ENCODE assay signal across 29 mouse cellular contexts in the genomic region with DNA sequence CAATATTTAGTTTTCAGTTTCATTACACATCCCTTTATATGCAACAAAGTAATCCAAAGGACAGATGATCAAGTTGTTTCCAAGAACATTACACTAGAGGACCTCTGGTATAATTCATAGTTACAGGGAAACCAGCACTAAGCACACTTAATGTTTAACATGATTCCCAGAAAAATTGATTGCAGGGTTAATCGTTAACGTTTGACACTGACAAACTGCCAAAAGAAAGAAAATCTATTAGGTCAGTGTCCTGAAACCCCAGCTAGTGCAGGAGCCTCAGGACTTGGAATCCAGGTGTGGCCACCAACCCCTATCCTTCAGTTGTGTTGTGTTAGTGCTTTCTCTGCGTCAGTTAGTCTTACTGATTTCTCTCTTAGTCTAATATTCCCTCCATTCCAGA. TPM values are rescaled to one million over a fixed set of nuclear protein-coding genes. Genes with fewer than 3 reads are reported as not detected.
A peak's percentile ranks its signal among the peaks of the same experiment; 100 is the strongest.
DNase-seq lines count a peak whose midpoint lies in the region; ATAC-seq and TF ChIP-seq lines count a peak whose summit lies in the region.
"Had no signal": no experiment of that assay in that cellular context is flagged by ENCODE, and none has a peak within 500 bp of the region (broad histone marks: within the 10 kb centered on the region; RNA-seq: fewer than 3 reads in every experiment).

No protein-coding gene starts in this region.

- no peaks in the 10 kb centered on the region for H3K9me3 ChIP-seq in liver, embryonic 11.5 days (ENCODE audit: control insufficient read depth, low read length)
- H3K9me3 ChIP-seq in stomach, embryonic 15.5 days, result no peaks in the 10 kb centered on the region
- no peaks in the 10 kb centered on the region for H3K9me3 ChIP-seq in forebrain, embryonic 13.5 days (replicated peaks)
- H3K9me3 ChIP-seq: forebrain, embryonic 10.5 days; hindbrain, embryonic 15.5 days; limb, embryonic 10.5 days; liver, embryonic 13.5 days; neural tube, embryonic 15.5 days had no signal

- H3K4me2 ChIP-seq in liver, embryonic 11.5 days, result no peak overlapping the region
- no peak overlapping the region for H3K4me2 ChIP-seq in stomach, embryonic 15.5 days
- no peak overlapping the region for H3K4me2 ChIP-seq in forebrain, embryonic 13.5 days
- H3K4me2 ChIP-seq: heart, embryonic 11.5 days; hindbrain, embryonic 15.5 days; liver, embryonic 13.5 days; midbrain, embryonic 11.5 days; neural tube, embryonic 15.5 days had no signal

- H3K36me3 ChIP-seq in liver, adult 2 months (ENCODE audit: control insufficient read depth, insufficient read depth, low read length), result peaks cover 38% of the 10 kb centered on the region
- peaks cover 6% of the 10 kb centered on the region; the same call in 1 of the 2 replicates for H3K36me3 ChIP-seq in liver, embryonic 11.5 days (ENCODE audit: control insufficient read depth, insufficient read depth, low read length)
- peaks cover 5% of the 10 kb centered on the region for H3K36me3 ChIP-seq in kidney, adult 2 months (ENCODE audit: control insufficient read depth, insufficient read depth, low read length)
- no peaks in the 10 kb centered on the region; the same call in 1 of the 2 replicates for H3K36me3 ChIP-seq in stomach, embryonic 15.5 days
- no peaks in the 10 kb centered on the region for H3K36me3 ChIP-seq in forebrain, embryonic 13.5 days (ENCODE audit: poor library complexity, severe bottlenecking)
- H3K36me3 ChIP-seq: forebrain, embryonic 10.5 days; hindbrain, embryonic 15.5 days; limb, embryonic 10.5 days; neural tube, embryonic 15.5 days had no signal

- H3K27me3 ChIP-seq in liver, adult 2 months (ENCODE audit: control insufficient read depth, insufficient read depth, low read length), result no peaks in the 10 kb centered on the region
- no peaks in the 10 kb centered on the region for H3K27me3 ChIP-seq in liver, embryonic 11.5 days (replicated peaks; ENCODE audit: control insufficient read depth, insufficient read depth, low read length)
- no peaks in the 10 kb centered on the region for H3K27me3 ChIP-seq in kidney, adult 2 months (replicated peaks; ENCODE audit: control insufficient read depth, insufficient read depth, low read length)
- no peaks in the 10 kb centered on the region for H3K27me3 ChIP-seq in stomach, embryonic 15.5 days (replicated peaks)
- peaks cover 7% of the 10 kb centered on the region; the same call in 1 of the 2 replicates for H3K27me3 ChIP-seq in forebrain, embryonic 13.5 days
- H3K27me3 ChIP-seq: liver, embryonic 13.5 days had no signal

- TF ChIP-seq CTCF in liver, adult 2 months (IDR thresholded peaks at IDR 0.05; ENCODE audit: low read depth, low read length), result no peak
- TF ChIP-seq CTCF in kidney, adult 2 months (conservative IDR thresholded peaks at IDR 0.05; ENCODE audit: insufficient read depth, insufficient read length, low read depth, low read length), result no peak

- no peak overlapping the region for H3K9ac ChIP-seq in liver, adult 2 months (ENCODE audit: low read depth, low read length)
- no peak overlapping the region for H3K9ac ChIP-seq in liver, embryonic 11.5 days (ENCODE audit: low read depth, low read length)
- no peak overlapping the region for H3K9ac ChIP-seq in stomach, embryonic 15.5 days
- no peak overlapping the region for H3K9ac ChIP-seq in forebrain, embryonic 13.5 days
- H3K9ac ChIP-seq: hindbrain, embryonic 15.5 days; liver, embryonic 13.5 days; neural tube, embryonic 15.5 days had no signal

- no peak for TF ChIP-seq POLR2A in liver, adult 2 months (IDR thresholded peaks at IDR 0.05; ENCODE audit: extremely low read depth, insufficient read depth, low read length)
- TF ChIP-seq POLR2A in kidney, adult 2 months (IDR thresholded peaks at IDR 0.05; ENCODE audit: low read depth, low read length), result no peak

- peaks cover 19% of the 10 kb centered on the region for H3K4me1 ChIP-seq in liver, adult 2 months (ENCODE audit: control insufficient read depth, insufficient read depth, low read length)
- H3K4me1 ChIP-seq in liver, embryonic 11.5 days (replicated peaks; ENCODE audit: control insufficient read depth, insufficient read depth, low read length), result 0 out of 2 replicates have a peak, but pooled peaks cover 2% of the 10 kb centered on the region
- H3K4me1 ChIP-seq in kidney, adult 2 months (ENCODE audit: control insufficient read depth, insufficient read depth, low read length), result peaks cover 5% of the 10 kb centered on the region
- H3K4me1 ChIP-seq in stomach, embryonic 15.5 days, result no peaks in the 10 kb centered on the region; the same call in 1 of the 2 replicates
- H3K4me1 ChIP-seq in forebrain, embryonic 13.5 days, result no peaks in the 10 kb centered on the region
- H3K4me1 ChIP-seq: hindbrain, embryonic 15.5 days; limb, embryonic 10.5 days had no signal

- no peak for ATAC-seq in liver, embryonic 11.5 days (replicated peaks; ENCODE audit: low FRiP score)
- no peak for ATAC-seq in stomach, embryonic 15.5 days (ENCODE audit: insufficient read depth, low FRiP score, low read depth)
- no peak for ATAC-seq in forebrain, embryonic 13.5 days
- ATAC-seq: lung, postnatal 0 days had no signal

- DNase-seq in liver, adult 2 months (ENCODE audit: extremely low read depth, low read depth, low spot score), result peak; percentile 98
- DNase-seq in liver, embryonic 11.5 days (ENCODE audit: low spot score), result no peak
- peak; percentile 93 for DNase-seq in kidney, adult 2 months
- peak; percentile 22 to 49 for DNase-seq in kidney, postnatal 25 days
- no peak for DNase-seq in right cerebral cortex, postnatal 25 days
- DNase-seq in ovary, postnatal 14 days (ENCODE audit: low spot score), result no peak
- DNase-seq: adrenal gland, adult 2 months; cerebellum, adult 11-12 months; cerebellum, postnatal 10 days; liver, embryonic 13.5 days; thymus, postnatal 36 days had no signal

- H3K79me2 ChIP-seq in liver, adult 2 months (ENCODE audit: control insufficient read depth, insufficient read depth, low read length), result peaks cover 10% of the 10 kb centered on the region; the same call in 1 of the 2 replicates

- 24% methylated on average over 3 of the region's 3 CpGs for WGBS in liver, adult 2 months
- WGBS in liver, embryonic 11.5 days, result 79% methylated on average over 3 of the region's 3 CpGs
- WGBS in kidney, adult 2 months, result 41% methylated on average over 3 of the region's 3 CpGs
- WGBS in stomach, embryonic 15.5 days, result 56% methylated on average over 3 of the region's 3 CpGs
- WGBS in forebrain, embryonic 13.5 days, result 90% methylated on average over 3 of the region's 3 CpGs

- peak overlapping the region; percentile 80 for H3K27ac ChIP-seq in liver, adult 2 months (replicated peaks; ENCODE audit: insufficient read depth, low read depth, low read length)
- no peak overlapping the region for H3K27ac ChIP-seq in liver, embryonic 11.5 days (ENCODE audit: low read depth, low read length)
- H3K27ac ChIP-seq in kidney, adult 2 months (ENCODE audit: insufficient read depth, low read depth, low read length), result peak overlapping the region; percentile 4; the same call in 1 of the 2 replicates
- H3K27ac ChIP-seq in stomach, embryonic 15.5 days, result peak overlapping the region; percentile 16; the same call in 1 of the 2 replicates
- no peak overlapping the region for H3K27ac ChIP-seq in forebrain, embryonic 13.5 days
- H3K27ac ChIP-seq: forebrain, embryonic 10.5 days; hindbrain, embryonic 15.5 days; layer of hippocampus, adult 2 months; limb, embryonic 10.5 days; liver, embryonic 13.5 days; neural tube, embryonic 15.5 days had no signal

- H3K4me3 ChIP-seq in liver, adult 2 months (ENCODE audit: insufficient read depth, low read depth, low read length), result no peak overlapping the region; the same call in 1 of the 2 replicates
- no peak overlapping the region for H3K4me3 ChIP-seq in liver, embryonic 11.5 days (ENCODE audit: low read depth, low read length)
- H3K4me3 ChIP-seq in kidney, adult 2 months (ENCODE audit: insufficient read depth, low read depth, low read length), result no peak overlapping the region
- no peak overlapping the region for H3K4me3 ChIP-seq in stomach, embryonic 15.5 days (replicated peaks)
- no peak overlapping the region for H3K4me3 ChIP-seq in forebrain, embryonic 13.5 days
- H3K4me3 ChIP-seq: forebrain, embryonic 10.5 days; hindbrain, embryonic 15.5 days; layer of hippocampus, adult 2 months; limb, embryonic 10.5 days; liver, embryonic 13.5 days; neural tube, embryonic 15.5 days had no signal

RNA-seq across cellular contexts. Expression of gene Slc40a1, which starts 5.6 kb away (rescaled TPM):
- total RNA-seq in liver, adult 2 months (2014; rRNA removed), result 124 and 166 TPM in 2 replicates
- 42.6 and 47.4 TPM in 2 replicates for polyA plus RNA-seq in liver, adult 2 months (2012; rRNA removed)
- polyA plus RNA-seq in liver, embryonic 11.5 days (2014; fragmentation: Nextera tagmentation; extraction: Ambion mirVana), result 83.4 and 99.7 TPM in 2 replicates
- 26.9 and 34.2 TPM in 2 replicates for polyA plus RNA-seq in kidney, adult 2 months (2012; rRNA removed)
- 149 and 150 TPM in 2 replicates for polyA plus RNA-seq in stomach, embryonic 15.5 days (2015; fragmentation: Nextera tagmentation; extraction: Ambion mirVana)
- polyA plus RNA-seq in forebrain, embryonic 13.5 days (2015; fragmentation: Nextera tagmentation; extraction: Ambion mirVana), result 17.8 and 22.1 TPM in 2 replicates

RNA-seq across cellular contexts. Expression of gene Gm5269, which starts 30.6 kb away (rescaled TPM):
- total RNA-seq in liver, adult 2 months (2014; rRNA removed), result not detected in 2 replicates
- not detected in 2 replicates for polyA plus RNA-seq in liver, adult 2 months (2012; rRNA removed)
- not detected in 2 replicates for polyA plus RNA-seq in liver, embryonic 11.5 days (2014; fragmentation: Nextera tagmentation; extraction: Ambion mirVana)
- not detected in 2 replicates for polyA plus RNA-seq in kidney, adult 2 months (2012; rRNA removed)
- polyA plus RNA-seq in stomach, embryonic 15.5 days (2015; fragmentation: Nextera tagmentation; extraction: Ambion mirVana), result not detected in 2 replicates
- polyA plus RNA-seq in forebrain, embryonic 13.5 days (2015; fragmentation: Nextera tagmentation; extraction: Ambion mirVana), result not detected in 2 replicates
- total RNA-seq: adrenal gland, adult 2 months; ES-E14; gastrocnemius, adult 18-20 months; gastrocnemius, postnatal 4 days; hematopoietic stem cell, adult 5-6 weeks; layer of hippocampus, adult 2 months; layer of hippocampus, postnatal 25 days had no signal
- polyA plus RNA-seq: adrenal gland, adult 2 months; embryonic facial prominence, embryonic 11.5 days; forebrain, embryonic 10.5 days; heart, embryonic 11.5 days; heart, postnatal 0 days; hindbrain, embryonic 15.5 days; intestine, embryonic 14.5 days; limb, embryonic 10.5 days; liver, embryonic 13.5 days; lung, postnatal 0 days; midbrain, embryonic 11.5 days; neural tube, embryonic 15.5 days had no signal

Comparison
In these comparisons a context has a peak if more than half of its experiments do, and no peak if none do; other contexts are left out.
1. DNase-seq: peak in liver, adult 2 months (single experiment), kidney, adult 2 months (single experiment) and kidney, postnatal 25 days (2 of 2); none in liver, embryonic 11.5 days (single experiment), right cerebral cortex, postnatal 25 days (single experiment) and ovary, postnatal 14 days (single experiment).
2. H3K27ac ChIP-seq: peak in liver, adult 2 months (single experiment), kidney, adult 2 months (single experiment) and stomach, embryonic 15.5 days (single experiment); none in liver, embryonic 11.5 days (single experiment) and forebrain, embryonic 13.5 days (single experiment).